Mouse (Mus musculus): ENCODE measurements around the gene Col6a4. TPM values are rescaled to one million over a fixed set of nuclear protein-coding genes. Genes with fewer than 3 reads are reported as not detected.

The Col6a4 gene
- polyA plus RNA-seq, 1 experiment: not detected

DNA sequence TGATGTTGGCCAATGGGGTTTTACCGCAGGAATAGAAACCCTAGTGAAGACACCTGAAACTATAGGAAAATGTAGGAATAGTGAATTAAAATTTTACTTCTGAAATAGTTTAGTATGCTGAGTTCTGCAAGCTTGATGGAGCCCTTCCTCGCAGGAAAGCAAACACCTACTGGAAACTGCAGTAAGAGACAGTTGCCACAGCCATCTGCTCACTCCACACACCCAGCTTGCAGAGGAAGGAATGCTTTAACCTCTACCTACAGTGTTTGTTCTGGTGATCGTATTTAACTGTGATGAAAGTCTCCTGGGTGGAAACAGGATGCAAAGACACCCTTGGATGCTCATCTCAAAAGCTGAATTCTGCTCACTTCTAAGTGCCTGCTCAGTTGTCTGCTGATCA is 149.0 kb downstream of the Col6a4 start:
- H3K27me3 ChIP-seq (replicated peaks): no peaks in the 10 kb centered on the region
- no peaks in the 10 kb centered on the region for H3K36me3 ChIP-seq (replicated peaks; ENCODE audit: low read length)
- H3K4me3 ChIP-seq (replicated peaks): no peak overlapping the region
- TF ChIP-seq GATA1 (IDR thresholded peaks at IDR 0.05; ENCODE audit: borderline replicate concordance, low read length) (no peak), FLI1 (IDR thresholded peaks at IDR 0.05; ENCODE audit: low read length) (no peak)
- no peaks in the 10 kb centered on the region for H3K9me3 ChIP-seq
- H3K4me1 ChIP-seq: no peaks in the 10 kb centered on the region

Other genes starting within 250 kb of the Col6a4 start
- gene Col6a5, start 136.1 kb downstream of the Col6a4 start, polyA plus RNA-seq (2012; ENCODE audit: insufficient read depth, low replicate concordance): not detected in 2 replicates
- gene Glyctk, start 61.4 kb upstream of the Col6a4 start, polyA plus RNA-seq (2012; ENCODE audit: insufficient read depth, low replicate concordance): 1.1 and 4.1 TPM in 2 replicates
- 3.7 and 4.5 TPM in 2 replicates for gene Wdr82, start 74.1 kb upstream of the Col6a4 start, polyA plus RNA-seq (2012; ENCODE audit: insufficient read depth, low replicate concordance)
- gene Ppm1m, start 103.0 kb upstream of the Col6a4 start, polyA plus RNA-seq (2012; ENCODE audit: insufficient read depth, low replicate concordance): 8.2 and 12.4 TPM in 2 replicates
- 149 TPM in 2 replicates for gene Twf2, start 106.3 kb upstream of the Col6a4 start, polyA plus RNA-seq (2012; ENCODE audit: insufficient read depth, low replicate concordance)
- gene Tlr9, start 125.8 kb upstream of the Col6a4 start, polyA plus RNA-seq (2012; ENCODE audit: insufficient read depth, low replicate concordance): 0.63 and 2.3 TPM in 2 replicates
- gene Alas1, start 151.9 kb upstream of the Col6a4 start, polyA plus RNA-seq (2012; ENCODE audit: insufficient read depth, low replicate concordance): 13.1 and 14.8 TPM in 2 replicates
- gene Poc1a, start 184.3 kb upstream of the Col6a4 start, polyA plus RNA-seq (2012; ENCODE audit: insufficient read depth, low replicate concordance): 3.5 and 6.6 TPM in 2 replicates

Measured in megakaryocyte, embryonic 14.5 days (primary cell).